Mouse (Mus musculus) left cerebral cortex, adult 2 months (tissue): ENCODE measurements at regions not wholly inside any gene's neighbourhood (a gene's known extent, or its start where the extent isn't known, plus 50 kb on each side); places are given as distances from the start of the nearest gene placed in this dataset.

Experiments used
- DNase-seq, 2 experiments: peaks; one replicate each; pipeline ENCODE4 v3.0.0; 2021 to 2022; ENCODE audit warnings: low spot score in 2 of 2, mixed read lengths in 1 of 2; ENCODE audit errors: extremely low spot score in 1 of 2
- H3K27ac ChIP-seq: fragments of 200-600 bp; 2 replicates; pipeline ENCODE4 v1.8.1; 2022
- H3K4me3 ChIP-seq: fragments of 200-600 bp; 2 replicates; pipeline ENCODE4 v1.8.1; 2022
- CTCF ChIP-seq: fragments of 200-600 bp; IDR thresholded peaks from 2 replicates; pipeline ENCODE4 v1.8.1; 2022; ENCODE audit warnings: antibody characterized with exemption, mild to moderate bottlenecking, moderate library complexity
- intact Hi-C: fragments of 180-260 bp; cut with DNase I; formaldehyde crosslinking; loops from one replicate; pipeline ENCODE4 v1.15.1; 2025

- Histone ChIP-seq H3K4me3 (no peak overlapping the region), H3K27ac (no peak overlapping the region)
- intact Hi-C loops, result no loop called here
- DNase-seq, result no peak
- no peak for TF ChIP-seq CTCF
Measured at GRCm38 (mm10) chr3:100773237-100773636, 52.0 kb upstream of the Vtcn1 start.

GRCm38 (mm10) chr3:100771363-100771762 is 53.9 kb upstream of the Vtcn1 start:
- intact Hi-C loops, result no loop called here
- no peak for TF ChIP-seq CTCF
- no peak overlapping the region for H3K4me3 ChIP-seq
- DNase-seq, result no peak
- no peak overlapping the region for H3K27ac ChIP-seq

GRCm38 (mm10) chr3:100770841-100771240 is 54.4 kb upstream of the Vtcn1 start:
- TF ChIP-seq CTCF, result no peak
- no peak for DNase-seq
- intact Hi-C loops, result no loop called here
- no peak overlapping the region for H3K27ac ChIP-seq
- H3K4me3 ChIP-seq, result no peak overlapping the region

GRCm38 (mm10) chr3:100769146-100769545 is 56.1 kb upstream of the Vtcn1 start:
- DNase-seq, result no peak
- no peak overlapping the region for H3K4me3 ChIP-seq
- no peak overlapping the region for H3K27ac ChIP-seq
- no peak for TF ChIP-seq CTCF
- intact Hi-C loops, result loop anchor here (2.0 to 10.0 kb wide), 2 partner anchors 138 to 196 kb away; partner anchors contain the start of gene Ttf2

DNA sequence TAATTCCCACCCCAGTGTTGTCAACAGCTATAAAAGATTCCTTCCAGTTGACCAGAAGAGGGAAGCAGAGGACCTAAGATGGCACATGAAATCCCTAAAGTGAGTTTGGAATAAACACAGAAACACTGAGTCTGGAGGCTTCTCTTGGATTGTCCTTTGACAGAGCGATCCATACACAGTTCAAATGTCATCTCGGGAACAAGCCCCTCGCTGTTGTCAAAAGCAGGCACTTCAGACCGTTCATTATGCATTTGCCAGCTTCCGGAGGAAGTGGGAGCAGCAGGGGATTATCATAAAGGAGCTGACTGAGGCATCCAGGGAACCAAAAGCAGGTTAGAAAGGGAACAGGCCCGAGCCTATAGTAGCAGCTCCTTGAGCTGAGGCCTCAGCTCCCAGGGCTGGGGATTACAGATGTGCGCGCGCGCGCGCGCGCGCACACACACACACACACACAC is 57.1 kb upstream of the Vtcn1 start:
- peak in 1 of 2 experiments; percentile 17 for DNase-seq
- intact Hi-C loops, result loop anchor here (2.0 to 10.0 kb wide), 2 partner anchors 139 to 197 kb away; partner anchors contain the start of gene Ttf2
- peak; percentile 70 for TF ChIP-seq CTCF
- no peak overlapping the region for H3K27ac ChIP-seq
- no peak overlapping the region for H3K4me3 ChIP-seq

DNA sequence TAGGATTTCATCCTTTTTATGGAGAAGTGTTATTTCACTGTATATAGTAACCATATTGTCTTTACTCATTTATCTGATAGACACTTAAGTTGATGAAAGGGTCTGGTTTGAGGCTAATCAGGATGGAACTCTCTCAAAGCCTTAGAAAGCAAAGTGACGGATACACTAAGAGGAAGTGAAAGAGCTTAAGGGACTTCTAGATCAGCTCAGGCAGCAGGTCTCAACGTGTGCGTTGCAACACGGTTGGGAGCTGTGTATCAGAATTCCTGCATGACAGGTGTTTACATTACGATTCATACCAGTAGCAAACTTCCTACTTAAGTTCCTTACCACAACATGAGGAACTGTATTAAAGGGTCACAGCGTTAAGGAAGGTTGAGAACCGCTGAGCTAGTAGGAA is 59.9 kb upstream of the Vtcn1 start:
- Histone ChIP-seq H3K27ac (no peak overlapping the region), H3K4me3 (no peak overlapping the region)
- intact Hi-C loops, result loop anchor here (10.0 kb wide), 1 partner anchor 199 kb away; the partner anchor contains the start of gene Ttf2
- no peak for DNase-seq
- TF ChIP-seq CTCF, result no peak

GRCm38 (mm10) chr3:100762895-100763294 is 62.4 kb upstream of the Vtcn1 start:
- TF ChIP-seq CTCF, result no peak
- no peak overlapping the region for H3K27ac ChIP-seq
- no peak for DNase-seq
- intact Hi-C loops, result loop anchor here (10.0 kb wide), 1 partner anchor 202 kb away; the partner anchor contains the start of gene Ttf2
- no peak overlapping the region for H3K4me3 ChIP-seq

DNA sequence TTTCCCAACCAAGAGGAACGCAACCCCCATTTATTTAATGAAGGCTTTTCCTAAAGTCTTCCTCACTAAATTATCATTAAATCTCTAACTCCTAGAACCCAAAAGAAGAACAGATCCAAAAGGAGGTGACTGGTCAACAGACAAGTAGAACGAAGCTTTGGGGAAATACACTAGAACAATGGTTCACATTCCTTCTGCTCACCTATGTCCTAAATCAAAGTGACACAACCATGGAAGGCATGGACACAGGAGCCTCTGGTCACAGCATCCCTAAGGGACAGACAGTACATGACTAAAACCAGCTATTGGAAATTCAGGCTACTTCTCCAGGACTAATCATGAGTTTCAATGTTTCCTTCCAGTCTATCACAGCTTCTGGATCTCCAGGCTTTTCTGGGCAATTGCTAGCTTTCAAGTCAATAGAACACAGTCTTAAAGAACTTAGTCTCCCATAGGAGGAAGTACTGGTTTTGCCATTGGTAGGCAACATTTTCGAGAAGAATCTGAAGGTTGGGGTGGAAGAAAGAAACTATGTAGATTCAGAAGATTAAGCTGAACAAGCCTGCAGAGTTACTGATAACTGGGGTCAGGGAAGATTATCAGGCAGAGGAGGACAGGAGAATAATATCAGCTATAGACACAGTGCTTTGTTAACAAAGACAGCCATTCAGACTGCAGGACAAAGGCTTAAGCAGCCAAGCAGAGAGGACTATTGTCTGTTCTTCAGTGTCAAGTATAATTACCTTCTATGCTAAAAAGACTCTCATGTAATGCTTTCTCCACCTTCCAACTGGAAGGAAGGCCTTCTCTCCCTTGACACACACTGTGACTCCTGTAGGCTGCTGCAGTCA is 65.9 kb upstream of the Vtcn1 start:
- intact Hi-C loops, result no loop called here
- no peak for DNase-seq
- no peak for TF ChIP-seq CTCF
- H3K4me3 ChIP-seq, result no peak overlapping the region
- H3K27ac ChIP-seq, result no peak overlapping the region

DNA sequence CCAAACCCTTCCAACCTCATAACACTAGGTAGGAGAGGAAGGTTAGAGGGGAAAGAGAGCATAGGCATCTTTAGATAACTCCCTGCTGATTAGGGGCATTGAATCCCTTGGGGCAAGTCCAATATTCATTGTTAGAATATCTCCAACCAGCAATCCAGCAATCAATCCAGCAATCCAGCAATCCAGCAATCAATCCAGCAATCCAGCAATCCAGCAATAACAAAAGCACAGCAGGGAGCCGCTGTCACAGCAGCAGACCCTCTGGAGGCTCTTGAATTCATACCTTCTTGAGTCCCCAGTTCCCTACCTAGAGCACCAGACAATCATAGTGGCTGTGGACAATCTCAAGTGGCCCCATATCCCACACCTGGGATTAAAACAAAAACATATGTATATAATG is 69.4 kb upstream of the Man1a2 start:
- no peak for TF ChIP-seq CTCF
- no peak overlapping the region for H3K27ac ChIP-seq
- no peak overlapping the region for H3K4me3 ChIP-seq
- intact Hi-C loops, result no loop called here
- no peak for DNase-seq

DNA sequence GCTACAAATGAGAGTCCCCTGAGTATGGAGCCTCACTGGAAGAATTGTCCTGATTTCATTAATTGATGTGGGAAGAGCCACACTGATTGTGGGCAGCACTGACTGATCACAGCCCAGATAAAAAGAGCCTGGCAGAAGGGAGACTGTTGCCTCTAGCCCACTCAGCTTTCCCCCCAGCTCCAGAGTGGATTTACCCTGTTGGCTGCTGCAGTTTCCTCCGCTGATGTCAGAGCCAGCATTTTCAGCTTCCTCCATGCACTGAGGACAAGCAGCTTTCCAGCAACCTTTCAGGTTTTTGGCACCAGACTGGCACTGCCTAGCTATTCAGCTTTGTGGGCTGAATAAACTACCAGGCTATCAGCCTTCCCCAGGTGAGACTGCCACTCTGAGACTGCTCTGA is 65.9 kb upstream of the Man1a2 start:
- no peak overlapping the region for H3K27ac ChIP-seq
- no peak for TF ChIP-seq CTCF
- no peak overlapping the region for H3K4me3 ChIP-seq
- peak in 1 of 2 experiments; percentile 25 for DNase-seq
- intact Hi-C loops, result no loop called here

DNA sequence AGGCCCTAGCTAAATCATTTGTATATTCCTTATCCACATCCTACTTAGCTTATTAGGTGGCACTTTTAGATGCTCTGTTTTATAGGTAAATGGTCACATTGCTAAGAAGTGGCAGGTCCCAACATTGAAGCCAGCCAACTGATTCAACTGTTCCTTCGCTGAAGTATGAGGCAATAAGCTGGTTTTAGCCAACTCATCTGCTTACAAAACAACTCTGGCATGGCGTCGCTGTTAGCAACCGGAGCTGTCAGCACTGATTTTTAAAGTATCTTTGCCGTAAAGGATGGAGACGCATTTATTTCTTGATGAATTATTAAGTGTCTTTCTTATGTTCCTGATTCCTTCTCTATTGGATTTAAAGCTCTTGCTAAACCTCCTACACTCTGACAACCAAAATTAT is 63.4 kb upstream of the Man1a2 start:
- intact Hi-C loops, result no loop called here
- H3K27ac ChIP-seq, result no peak overlapping the region

GRCm38 (mm10) chr3:100748309-100748691 is 63.0 kb upstream of the Man1a2 start:
- Histone ChIP-seq H3K4me3 (no peak overlapping the region), H3K27ac (no peak overlapping the region)
- DNase-seq, result no peak
- TF ChIP-seq CTCF, result no peak
- intact Hi-C loops, result no loop called here

More for the DNA sequence above, 63.4 kb upstream of the Man1a2 start:
- no peak for DNase-seq
- no peak for TF ChIP-seq CTCF
- H3K4me3 ChIP-seq, result no peak overlapping the region
